Mouse (Mus musculus) forebrain, embryonic 14.5 days (tissue): Measurements from ENCODE around the gene Ace. TPM values are rescaled to one million over a fixed set of nuclear protein-coding genes. Genes with fewer than 3 reads are reported as not detected.
A peak's percentile ranks its signal among the peaks of the same experiment; 100 is the strongest.

Experiments
- ATAC-seq: fragments of 200-750 bp; cut with Nextera tagmentation; 2 replicates; pipeline ENCODE4 v1.8.0; 2017; ENCODE audit warnings: mild to moderate bottlenecking, moderate library complexity
- DNase-seq: peaks from one replicate; pipeline ENCODE4 v3.0.0-alpha.2; 2015; ENCODE audit warnings: low spot score
- H3K27ac ChIP-seq: fragments of 300-500 bp; sonication (generic); 2 replicates; pipeline ENCODE4 v1.5.1; 2014; ENCODE audit warnings: low read depth, mild to moderate bottlenecking, control low read depth, low read length, moderate library complexity
- H3K27me3 ChIP-seq: fragments of 300-500 bp; sonication (generic); replicated peaks from 2 replicates; pipeline ENCODE4 v1.6.1; 2014; ENCODE audit warnings: low read length, control low read depth, mixed read lengths; ENCODE audit not compliant: control insufficient read depth, insufficient read depth
- H3K36me3 ChIP-seq: fragments of 300-500 bp; sonication (generic); 2 replicates; pipeline ENCODE4 v1.6.1; 2014; ENCODE audit warnings: low read length, control low read depth; ENCODE audit not compliant: control insufficient read depth, insufficient read depth
- H3K4me1 ChIP-seq: fragments of 300-500 bp; sonication (generic); 2 replicates; pipeline ENCODE4 v1.6.1; 2014; ENCODE audit warnings: antibody characterized with exemption, low read length, control low read depth; ENCODE audit not compliant: control insufficient read depth, insufficient read depth
- H3K4me2 ChIP-seq: fragments of 300-500 bp; sonication (generic); 2 replicates; pipeline ENCODE4 v1.6.1; 2014; ENCODE audit warnings: mild to moderate bottlenecking, control low read depth, low read length
- H3K4me3 ChIP-seq: fragments of 300-500 bp; sonication (generic); 2 replicates; pipeline ENCODE4 v1.5.1; 2014; ENCODE audit warnings: low read depth, low read length, control low read depth
- H3K9ac ChIP-seq: fragments of 300-500 bp; sonication (generic); 2 replicates; pipeline ENCODE4 v1.6.1; 2014; ENCODE audit warnings: mild to moderate bottlenecking, low read length, control low read depth, moderate library complexity
- H3K9me3 ChIP-seq: fragments of 300-500 bp; sonication (generic); replicated peaks from 2 replicates; pipeline ENCODE4 v1.6.1; 2016; ENCODE audit warnings: low read length, control low read depth, mixed read lengths; ENCODE audit not compliant: control insufficient read depth
- WGBS: fragments of 180-500 bp; shearing (Covaris S2); extraction: QIAGEN DNeasy Blood & Tissue Kit; methylation state at CpG from one replicate; pipeline ENCODE4 v1.1.7; 2014; 5-methylcytosine and 5-hydroxymethylcytosine counted together
- polyA plus RNA-seq: library from polyadenylated mRNA; unstranded; fragments of >200 nt; fragmentation: Nextera tagmentation; extraction: Ambion mirVana; gene quantifications from 2 replicates; pipeline ENCODE4 v1.2.1, GENCODE M21; 2014

Gene Ace
- polyA plus RNA-seq, 1 experiment from 2014 or later, result 1.9 TPM

- 74% methylated on average over 6 of the region's 6 CpGs for WGBS
- H3K4me1 ChIP-seq, result no peaks in the 10 kb centered on the region
- H3K4me2 ChIP-seq, result no peak overlapping the region
- no peaks in the 10 kb centered on the region for H3K27me3 ChIP-seq
- ATAC-seq, result no peak
- H3K9me3 ChIP-seq, result no peaks in the 10 kb centered on the region
- H3K4me3 ChIP-seq, result no peak overlapping the region
- no peak overlapping the region for H3K27ac ChIP-seq
- DNase-seq, result no peak
- H3K9ac ChIP-seq, result no peak overlapping the region
- no peaks in the 10 kb centered on the region for H3K36me3 ChIP-seq
Measured at GRCm38 (mm10) chr11:105953402-105953801, 14.3 kb upstream of the Ace start.

GRCm38 (mm10) chr11:105955815-105956430, 11.8 kb upstream of the Ace start:
- Histone ChIP-seq H3K4me1 (no peaks in the 10 kb centered on the region), H3K27me3 (no peaks in the 10 kb centered on the region), H3K9ac (no peak overlapping the region), H3K27ac (no peak overlapping the region), H3K36me3 (no peaks in the 10 kb centered on the region), H3K4me3 (no peak overlapping the region), H3K4me2 (no peak overlapping the region), H3K9me3 (no peaks in the 10 kb centered on the region)
- WGBS, result 86% methylated on average over 28 of the region's 28 CpGs
- no peak for DNase-seq
- ATAC-seq, result no peak

GRCm38 (mm10) chr11:105957501-105957900, 10.2 kb upstream of the Ace start:
- H3K36me3 ChIP-seq, result no peaks in the 10 kb centered on the region
- DNase-seq, result no peak
- no peaks in the 10 kb centered on the region for H3K4me1 ChIP-seq
- H3K27me3 ChIP-seq, result no peaks in the 10 kb centered on the region
- ATAC-seq, result no peak
- H3K9ac ChIP-seq, result no peak overlapping the region
- no peak overlapping the region for H3K4me3 ChIP-seq
- WGBS, result 33% methylated on average over 6 of the region's 6 CpGs
- no peak overlapping the region for H3K27ac ChIP-seq
- no peaks in the 10 kb centered on the region for H3K9me3 ChIP-seq
- H3K4me2 ChIP-seq, result no peak overlapping the region

GRCm38 (mm10) chr11:105958566-105958965, 9.2 kb upstream of the Ace start:
- Histone ChIP-seq H3K27ac (no peak overlapping the region), H3K36me3 (no peaks in the 10 kb centered on the region), H3K4me1 (no peaks in the 10 kb centered on the region), H3K9me3 (no peaks in the 10 kb centered on the region), H3K4me2 (no peak overlapping the region), H3K27me3 (no peaks in the 10 kb centered on the region), H3K4me3 (no peak overlapping the region), H3K9ac (no peak overlapping the region)
- 55% methylated on average over 1 of the region's 1 CpGs for WGBS
- no peak for ATAC-seq
- no peak for DNase-seq

GRCm38 (mm10) chr11:105959355-105959754, 8.4 kb upstream of the Ace start:
- Histone ChIP-seq H3K27ac (no peak overlapping the region), H3K9ac (no peak overlapping the region), H3K4me1 (no peaks in the 10 kb centered on the region), H3K9me3 (no peaks in the 10 kb centered on the region), H3K4me2 (no peak overlapping the region), H3K27me3 (no peaks in the 10 kb centered on the region), H3K36me3 (no peaks in the 10 kb centered on the region), H3K4me3 (no peak overlapping the region)
- 58% methylated on average over 17 of the region's 17 CpGs for WGBS
- DNase-seq, result peak; percentile 16
- peak; percentile 55; the same call in 1 of the 2 replicates for ATAC-seq

- 67% methylated on average over 5 of the region's 5 CpGs for WGBS
- no peak for ATAC-seq
- Histone ChIP-seq H3K4me3 (no peak overlapping the region), H3K27ac (no peak overlapping the region), H3K9ac (no peak overlapping the region), H3K36me3 (no peaks in the 10 kb centered on the region), H3K9me3 (no peaks in the 10 kb centered on the region), H3K4me1 (peaks cover 4% of the 10 kb centered on the region; the same call in 1 of the 2 replicates), H3K27me3 (peaks cover 22% of the 10 kb centered on the region), H3K4me2 (no peak overlapping the region)
- DNase-seq, result no peak
Measured at GRCm38 (mm10) chr11:105964691-105965090, 3.1 kb upstream of the Ace start.

- ATAC-seq (no peak), DNase-seq (no peak)
- H3K4me1 ChIP-seq, result peaks cover 4% of the 10 kb centered on the region; the same call in 1 of the 2 replicates
- no peak overlapping the region for H3K4me3 ChIP-seq
- H3K27ac ChIP-seq, result no peak overlapping the region
- H3K36me3 ChIP-seq, result no peaks in the 10 kb centered on the region
- WGBS, result 76% methylated on average over 4 of the region's 4 CpGs
- H3K4me2 ChIP-seq, result no peak overlapping the region
- no peak overlapping the region for H3K9ac ChIP-seq
- H3K27me3 ChIP-seq, result peaks cover 22% of the 10 kb centered on the region
- H3K9me3 ChIP-seq, result no peaks in the 10 kb centered on the region
Measured at GRCm38 (mm10) chr11:105966288-105966687, 1.5 kb upstream of the Ace start.

GRCm38 (mm10) chr11:105968948-105969347, 1.2 kb downstream of the Ace start:
- ATAC-seq, result no peak
- 44% methylated on average over 10 of the region's 10 CpGs for WGBS
- H3K4me1 ChIP-seq, result peaks cover 4% of the 10 kb centered on the region; the same call in 1 of the 2 replicates
- 0 out of 2 replicates have a peak overlapping the region, but pooled peaks have one; percentile 52 for H3K4me3 ChIP-seq
- H3K9me3 ChIP-seq, result no peaks in the 10 kb centered on the region
- no peak overlapping the region for H3K27ac ChIP-seq
- no peaks in the 10 kb centered on the region for H3K36me3 ChIP-seq
- peak overlapping the region; percentile 99; the same call in 1 of the 2 replicates for H3K4me2 ChIP-seq
- no peak for DNase-seq
- H3K27me3 ChIP-seq, result peaks cover 22% of the 10 kb centered on the region
- H3K9ac ChIP-seq, result no peak overlapping the region

GRCm38 (mm10) chr11:105969516-105969915, 1.8 kb downstream of the Ace start:
- DNase-seq (peak; percentile 23), ATAC-seq (no peak)
- H3K36me3 ChIP-seq, result no peaks in the 10 kb centered on the region
- H3K27ac ChIP-seq, result no peak overlapping the region
- no peak overlapping the region for H3K4me3 ChIP-seq
- H3K4me1 ChIP-seq, result peaks cover 4% of the 10 kb centered on the region; the same call in 1 of the 2 replicates
- WGBS, result 67% methylated on average over 1 of the region's 1 CpGs
- peaks cover 22% of the 10 kb centered on the region for H3K27me3 ChIP-seq
- H3K4me2 ChIP-seq, result no peak overlapping the region
- H3K9me3 ChIP-seq, result no peaks in the 10 kb centered on the region
- H3K9ac ChIP-seq, result no peak overlapping the region
